Mouse (Mus musculus) B cell, adult 2 months (primary cell): ENCODE measurements at regions not wholly inside any gene's neighbourhood (a gene's known extent, or its start where the extent isn't known, plus 50 kb on each side); places are given as distances from the start of the nearest gene placed in this dataset.
"Not testable (repeated sequence)": the region's sequence is repeated elsewhere in the genome, so short reads cannot be mapped to it uniquely, and the experiment has no call there.

Experiments used
- DNase-seq, 2 experiments: peaks; one replicate each; pipeline ENCODE4 v3.0.0; 2022

GRCm38 (mm10) chr1:181262496-181262895 lies 50.7 kb upstream of the Wdr26 start:
- DNase-seq = no peak

DNA sequence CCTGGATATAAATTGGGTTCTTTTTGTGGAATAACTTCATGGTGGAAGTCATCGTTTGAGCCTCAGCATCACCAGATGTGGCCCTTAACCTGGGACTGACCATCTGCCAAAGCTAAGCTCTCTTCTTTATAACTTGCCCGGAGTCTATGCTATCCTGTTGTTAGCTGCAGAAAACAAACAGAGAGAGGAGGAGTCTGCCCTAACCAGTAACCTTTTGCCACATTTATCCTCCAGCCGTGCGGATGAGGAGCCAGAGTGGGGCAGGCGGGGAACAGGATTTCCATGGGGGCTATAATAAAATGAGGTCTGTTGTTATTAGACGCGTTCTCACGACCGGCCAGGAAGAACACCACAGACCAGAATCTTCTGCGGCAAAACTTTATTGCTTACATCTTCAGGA lies 51.4 kb upstream of the Wdr26 start:
- no peak for DNase-seq

GRCm38 (mm10) chr1:181270469-181270868 lies 58.7 kb upstream of the Wdr26 start:
- not testable (repeated sequence) for DNase-seq

DNA sequence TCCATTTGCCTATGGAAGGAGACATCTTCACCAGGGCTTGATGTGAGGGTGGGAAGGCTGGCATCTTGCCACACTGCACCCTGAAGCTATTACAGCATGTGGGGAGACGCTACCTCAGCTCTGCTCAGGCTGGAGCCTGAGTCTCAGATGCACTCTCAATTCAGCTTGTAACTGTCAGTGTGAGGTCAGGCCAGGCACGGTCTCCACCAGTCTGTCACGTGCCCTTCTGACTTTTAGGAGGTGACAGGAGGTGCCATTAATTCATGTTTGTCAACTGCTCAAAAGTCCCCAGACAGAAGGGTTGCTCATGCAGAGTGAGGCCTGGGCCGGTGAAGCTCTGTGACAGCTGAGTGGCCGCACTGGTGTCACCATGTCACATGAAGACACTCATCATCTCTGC lies 59.4 kb upstream of the Wdr26 start:
- DNase-seq = no peak

DNA sequence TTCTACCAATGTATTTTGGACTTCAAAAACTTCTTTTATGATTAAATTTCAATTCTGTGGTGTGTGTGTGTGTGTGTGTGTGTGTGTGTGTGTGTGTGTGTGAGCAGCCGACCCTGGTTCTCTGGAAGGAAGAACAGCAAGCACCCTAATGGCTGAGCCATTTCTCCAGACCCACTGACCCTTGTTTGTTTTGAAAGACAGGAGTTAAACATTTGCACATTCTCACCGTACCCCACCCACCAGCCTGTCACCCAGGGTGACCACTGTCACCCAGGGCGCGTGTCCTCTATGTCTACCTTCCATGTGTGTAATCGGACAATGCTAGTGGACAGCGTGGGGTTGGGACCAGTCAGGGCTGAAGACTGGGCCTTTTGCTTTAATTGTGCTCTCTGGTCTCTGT lies 60.0 kb upstream of the Wdr26 start:
- DNase-seq = no peak

DNA sequence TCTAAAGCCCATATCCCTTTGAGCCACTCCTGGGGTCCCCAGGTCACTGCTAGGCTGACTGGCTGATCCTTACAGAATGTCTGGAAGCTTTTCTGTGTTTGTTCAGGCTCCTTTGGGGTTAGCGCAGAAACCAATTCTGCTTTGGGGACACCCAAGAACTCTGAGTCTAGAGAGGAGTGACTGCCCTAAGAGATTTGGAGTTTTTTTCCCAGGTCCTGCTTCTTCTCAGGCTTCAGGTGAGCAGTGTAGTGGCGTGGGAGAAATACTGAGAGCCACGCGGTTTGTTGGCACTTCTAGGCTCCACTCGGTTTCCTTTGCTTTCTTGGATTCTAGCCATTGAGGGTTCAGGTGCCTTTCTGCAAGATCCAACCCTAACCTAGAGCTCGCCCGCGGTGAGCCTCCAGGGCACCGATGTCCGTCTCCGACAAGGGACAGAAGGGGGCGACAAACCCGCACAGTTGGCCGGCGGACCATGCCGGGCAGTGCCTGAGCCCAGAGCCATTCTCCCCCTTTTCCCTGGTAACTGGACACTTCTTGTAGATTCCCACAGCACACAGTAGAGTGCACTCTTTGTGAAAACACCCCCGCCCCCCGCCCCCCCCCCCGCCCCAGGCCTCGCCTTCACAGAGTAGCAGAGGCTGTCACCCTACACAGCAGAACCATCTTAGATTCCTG lies 61.0 kb upstream of the Wdr26 start:
- DNase-seq = peak; percentile 80

- DNase-seq = no peak
Observed at GRCm38 (mm10) chr1:181273540-181274204, 61.9 kb upstream of the Wdr26 start.

DNA sequence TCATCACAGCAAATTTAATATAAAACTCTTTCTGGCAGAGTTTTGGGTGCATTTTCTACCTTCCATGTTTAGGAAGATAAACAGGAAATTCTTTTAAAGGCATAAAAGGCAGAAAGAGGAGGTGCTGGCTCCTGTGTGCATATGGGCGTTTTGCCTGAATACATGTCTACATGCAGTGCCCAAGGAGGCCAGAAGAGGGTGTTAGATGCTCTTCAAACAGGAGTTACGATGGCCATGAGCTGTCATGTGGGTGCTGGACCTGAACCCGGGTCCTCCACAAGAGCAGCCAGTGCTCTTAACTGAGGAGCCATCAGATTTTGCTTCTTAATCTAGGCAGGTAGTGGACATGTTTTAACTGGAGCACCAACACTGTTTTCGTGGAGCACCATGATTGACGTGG lies 69.0 kb upstream of the Wdr26 start:
- DNase-seq = peak in 1 of 2 experiments; percentile 19

- not testable (repeated sequence) for DNase-seq
Observed at GRCm38 (mm10) chr1:181282986-181283385, 69.4 kb upstream of the Cnih3 start.

DNA sequence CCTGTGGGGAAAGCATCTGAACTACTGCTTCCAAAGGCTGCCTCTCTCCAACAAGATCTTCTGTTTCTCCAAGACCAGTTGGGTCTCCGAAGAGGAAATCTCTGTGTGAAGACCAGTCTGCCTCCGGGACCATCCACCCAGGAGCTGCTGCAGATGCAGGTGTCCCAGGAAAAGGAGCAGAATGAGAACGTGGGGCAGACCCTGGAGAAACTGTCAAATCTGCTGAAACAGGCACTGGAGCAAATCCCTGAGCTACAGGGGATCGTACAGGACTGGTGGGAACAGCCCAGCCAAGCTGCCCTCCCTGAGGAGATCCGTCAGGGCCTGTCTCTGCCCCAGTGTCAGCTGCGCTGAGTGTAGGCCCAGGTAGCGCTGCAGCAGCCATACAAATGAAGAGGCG lies 68.9 kb upstream of the Cnih3 start:
- DNase-seq = not testable (repeated sequence)

- peak; percentile 31 to 34 for DNase-seq
Observed at GRCm38 (mm10) chr1:181284301-181285197, 67.9 kb upstream of the Cnih3 start.

GRCm38 (mm10) chr1:181285600-181285999 lies 66.8 kb upstream of the Cnih3 start:
- DNase-seq = no peak

- DNase-seq = no peak
Observed at GRCm38 (mm10) chr1:181286146-181286545, 66.3 kb upstream of the Cnih3 start.

DNA sequence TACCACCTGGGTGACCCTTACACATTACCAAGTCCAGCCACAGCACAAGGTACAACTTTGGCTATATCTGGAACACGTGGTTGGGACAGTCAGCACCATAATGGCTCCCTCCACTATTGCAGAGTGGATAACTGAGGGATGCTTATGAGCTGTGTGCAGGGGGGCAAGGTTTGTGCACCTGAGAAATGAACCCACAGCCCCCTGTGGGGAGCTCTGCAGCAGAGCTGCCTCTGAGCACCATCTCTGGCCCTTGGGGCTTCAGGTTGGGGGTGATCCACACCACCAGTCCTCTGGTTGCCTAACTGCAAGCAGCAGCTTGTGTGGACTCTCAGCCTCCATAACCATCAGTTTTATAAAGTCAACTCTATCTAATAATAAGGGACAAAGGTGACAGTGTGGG lies 65.3 kb upstream of the Cnih3 start:
- DNase-seq = no peak

GRCm38 (mm10) chr1:181289385-181290035 lies 62.9 kb upstream of the Cnih3 start:
- DNase-seq = no peak

- DNase-seq = no peak
Observed at GRCm38 (mm10) chr1:181291202-181291601, 61.2 kb upstream of the Cnih3 start.

GRCm38 (mm10) chr1:181291966-181292365 lies 60.5 kb upstream of the Cnih3 start:
- DNase-seq = no peak

DNA sequence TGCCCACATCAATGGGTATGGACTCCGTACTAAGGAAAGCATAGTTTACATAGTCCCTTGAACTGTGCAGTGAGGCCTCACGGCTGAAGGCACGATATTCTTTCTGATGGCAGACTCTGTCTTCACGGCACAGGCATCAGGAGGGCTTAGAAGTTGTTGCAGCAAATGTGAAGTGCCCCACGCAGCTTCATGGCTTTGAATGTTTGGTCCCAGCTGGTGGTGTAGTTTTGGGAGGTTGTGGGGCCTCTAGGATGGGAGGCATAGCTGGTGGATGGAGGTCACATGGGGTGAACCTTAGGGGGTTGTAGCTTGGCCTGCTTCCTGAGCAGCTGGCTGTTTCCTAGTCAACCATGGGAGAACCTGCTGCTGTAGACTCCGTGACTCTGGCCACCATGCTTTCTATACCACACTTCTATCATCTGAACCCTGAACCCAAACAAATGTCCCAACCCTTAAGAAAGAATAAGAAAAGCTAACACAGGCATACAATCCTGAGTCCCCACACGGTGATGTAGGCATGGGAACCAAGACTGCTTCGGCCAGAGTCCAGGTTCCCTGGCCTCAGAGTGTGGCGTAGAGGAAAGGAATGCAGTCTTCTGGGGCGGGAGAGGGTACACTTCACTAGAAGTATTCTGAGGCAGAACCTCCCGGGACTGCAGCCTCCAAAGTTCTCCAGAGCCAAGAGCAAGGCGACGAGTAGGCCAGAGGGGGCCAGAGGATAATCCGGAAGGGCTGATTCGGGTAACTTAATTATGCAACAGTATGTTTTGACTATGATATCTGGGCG lies 59.2 kb upstream of the Cnih3 start:
- no peak for DNase-seq

DNA sequence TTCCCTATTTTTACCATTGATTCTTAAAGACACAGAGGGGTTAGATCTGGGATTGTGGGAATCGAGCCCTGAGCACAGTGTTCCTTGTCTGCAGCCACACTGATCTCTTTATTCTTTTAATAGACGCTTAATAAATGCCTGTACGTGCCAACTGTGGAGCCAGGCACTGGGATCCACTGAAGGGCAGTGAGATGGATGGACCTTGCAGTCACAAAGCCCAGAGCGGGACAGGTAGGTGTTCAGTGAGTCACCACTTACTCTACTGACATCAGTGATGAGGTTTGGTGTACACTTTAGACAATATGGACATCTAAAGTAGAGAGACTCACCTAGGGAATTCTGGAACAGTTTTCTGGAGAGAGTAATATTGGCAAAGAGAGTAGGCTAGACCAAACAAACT lies 56.8 kb upstream of the Cnih3 start:
- DNase-seq = no peak

GRCm38 (mm10) chr1:181298063-181298462 lies 54.4 kb upstream of the Cnih3 start:
- no peak for DNase-seq

- DNase-seq = no peak
Observed at GRCm38 (mm10) chr1:181299075-181299665, 53.3 kb upstream of the Cnih3 start.

DNA sequence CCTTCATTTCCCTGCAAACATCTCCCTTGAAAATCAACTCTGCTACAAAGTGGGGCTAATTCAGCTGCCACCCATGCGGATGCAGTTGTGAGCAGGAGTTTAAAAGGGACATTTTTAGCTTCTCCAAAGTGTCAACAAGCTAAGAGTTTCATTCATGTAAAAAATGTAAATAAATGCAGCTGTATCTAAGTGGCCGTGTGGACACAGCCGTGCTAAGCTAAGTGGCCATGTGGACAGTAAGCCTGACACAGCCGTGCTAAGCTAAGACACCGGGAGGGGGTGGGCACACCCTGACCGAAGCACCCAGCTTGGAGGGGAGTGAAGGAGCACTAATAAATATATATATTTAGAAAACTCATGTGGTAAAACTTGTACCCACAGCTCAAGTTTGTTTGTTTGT lies 52.6 kb upstream of the Cnih3 start:
- DNase-seq = no peak
